ENCODE assay signal across 8 mouse cellular contexts in genomic region chr5:33935700-33936111, GRCm38 (mm10). TPM values are rescaled to one million over a fixed set of nuclear protein-coding genes. Genes with fewer than 3 reads are reported as not detected.
DNase-seq lines count a peak whose midpoint lies in the region; ATAC-seq and TF ChIP-seq lines count a peak whose summit lies in the region.

No protein-coding gene starts in this region.

- no peak for TF ChIP-seq CTCF in bone marrow, adult 2 months (IDR thresholded peaks at IDR 0.05; ENCODE audit: control insufficient read depth, insufficient read depth, low read length)
- TF ChIP-seq CTCF in liver, embryonic 14.5 days (IDR thresholded peaks at IDR 0.05; ENCODE audit: low read depth), result no peak
- TF ChIP-seq CTCF in stomach, postnatal 0 days (IDR thresholded peaks at IDR 0.05; ENCODE audit: low read depth), result no peak

- ATAC-seq in kidney, embryonic 15.5 days (replicated peaks; ENCODE audit: low FRiP score), result peak; percentile 75
- ATAC-seq in liver, embryonic 14.5 days (ENCODE audit: insufficient read depth), result peak; percentile 63; the same call in 1 of the 2 replicates
- peak; percentile 60; the same call in 1 of the 2 replicates for ATAC-seq in stomach, postnatal 0 days (ENCODE audit: low FRiP score, low TSS enrichment)
- no peak; the same call in 1 of the 2 replicates for ATAC-seq in erythroid progenitor cell, adult 5-6 weeks (replicated peaks; ENCODE audit: low FRiP score, poor library complexity, severe bottlenecking)

- H3K4me2 ChIP-seq in kidney, embryonic 15.5 days, result peak overlapping the region; percentile 74
- H3K4me2 ChIP-seq in liver, embryonic 14.5 days (ENCODE audit: low read depth), result peak overlapping the region; percentile 93
- H3K4me2 ChIP-seq in stomach, postnatal 0 days (replicated peaks; ENCODE audit: low read depth), result peak overlapping the region; percentile 56

- H3K9ac ChIP-seq in kidney, embryonic 15.5 days, result peak overlapping the region; percentile 85
- H3K9ac ChIP-seq in liver, embryonic 14.5 days (replicated peaks), result peak overlapping the region; percentile 86
- H3K9ac ChIP-seq in stomach, postnatal 0 days (ENCODE audit: low read length), result peak overlapping the region; percentile 93

- H3K4me3 ChIP-seq in kidney, embryonic 15.5 days (replicated peaks), result peak overlapping the region; percentile 96
- peak overlapping the region; percentile 95 for H3K4me3 ChIP-seq in bone marrow, adult 2 months (replicated peaks; ENCODE audit: control insufficient read depth, low read depth, low read length)
- H3K4me3 ChIP-seq in liver, embryonic 14.5 days (ENCODE audit: insufficient read depth in 1 of 2, low read depth in 2 of 2, low read length in 2 of 2), result peak overlapping the region; percentile 82 to 83
- H3K4me3 ChIP-seq in stomach, postnatal 0 days (ENCODE audit: low read depth, low read length), result peak overlapping the region; percentile 90

- peaks cover 41% of the 10 kb centered on the region for H3K36me3 ChIP-seq in kidney, embryonic 15.5 days
- H3K36me3 ChIP-seq in liver, embryonic 14.5 days (replicated peaks; ENCODE audit: control insufficient read depth, insufficient read depth, low read depth), result no peaks in the 10 kb centered on the region; the same call in 1 of the 2 replicates
- no peaks in the 10 kb centered on the region for H3K36me3 ChIP-seq in stomach, postnatal 0 days (ENCODE audit: control insufficient read depth, insufficient read depth, low read length)

- H3K27me3 ChIP-seq in kidney, embryonic 15.5 days, result no peaks in the 10 kb centered on the region
- no peaks in the 10 kb centered on the region for H3K27me3 ChIP-seq in liver, embryonic 14.5 days (ENCODE audit: control insufficient read depth, insufficient read depth, low read length)
- H3K27me3 ChIP-seq in stomach, postnatal 0 days (ENCODE audit: control insufficient read depth, insufficient read depth, low read length), result no peaks in the 10 kb centered on the region

- no peak for TF ChIP-seq POLR2A in bone marrow, adult 2 months (IDR thresholded peaks at IDR 0.05; ENCODE audit: borderline replicate concordance, control insufficient read depth, low read depth, low read length)

- H3K27ac ChIP-seq in kidney, embryonic 15.5 days, result peak overlapping the region; percentile 95
- H3K27ac ChIP-seq in bone marrow, adult 2 months (ENCODE audit: control insufficient read depth, insufficient read depth, low read depth, low read length, poor library complexity), result peak overlapping the region; percentile 95
- peak overlapping the region; percentile 76 for H3K27ac ChIP-seq in liver, embryonic 14.5 days
- peak overlapping the region; percentile 93 for H3K27ac ChIP-seq in stomach, postnatal 0 days (replicated peaks)

- no peak for DNase-seq in kidney, adult 9 months
- peak; percentile 30 for DNase-seq in forelimb bud, embryonic 11.5 days (ENCODE audit: low read depth, low spot score)
- no peak for DNase-seq in liver, embryonic 14.5 days (ENCODE audit: low read depth in 3 of 3, low spot score in 3 of 3)
- no peak for DNase-seq in stomach, postnatal 0 days (ENCODE audit: low spot score)
- DNase-seq in right cerebral cortex, postnatal 4 days, result no peak

- 2% methylated on average over 39 of the region's 39 CpGs for WGBS in kidney, embryonic 15.5 days
- WGBS in bone marrow, adult 2 months, result under 1% methylated on average over 39 of the region's 39 CpGs
- 1% methylated on average over 39 of the region's 39 CpGs for WGBS in liver, embryonic 14.5 days (ENCODE audit: insufficient replicate concordance)
- under 1% methylated on average over 39 of the region's 39 CpGs for WGBS in stomach, postnatal 0 days

- no peaks in the 10 kb centered on the region for H3K9me3 ChIP-seq in kidney, embryonic 15.5 days (replicated peaks)
- H3K9me3 ChIP-seq in liver, embryonic 14.5 days (ENCODE audit: control insufficient read depth, low read length), result no peaks in the 10 kb centered on the region; the same call in 1 of the 2 replicates
- no peaks in the 10 kb centered on the region for H3K9me3 ChIP-seq in stomach, postnatal 0 days (ENCODE audit: control insufficient read depth, low read length)

- peak; percentile 10; the same call in 1 of the 2 replicates for TF ChIP-seq EP300 in liver, embryonic 14.5 days (IDR thresholded peaks at IDR 0.05; ENCODE audit: low read depth)
- no peak for TF ChIP-seq EP300 in stomach, postnatal 0 days (optimal IDR thresholded peaks at IDR 0.05)

- H3K4me1 ChIP-seq in kidney, embryonic 15.5 days, result peaks cover 25% of the 10 kb centered on the region
- H3K4me1 ChIP-seq in bone marrow, adult 2 months (ENCODE audit: control insufficient read depth, insufficient read depth, low read length), result peaks cover 6% of the 10 kb centered on the region
- peaks cover 21 to 22% of the 10 kb centered on the region in 2 experiments for H3K4me1 ChIP-seq in liver, embryonic 14.5 days (replicated peaks; ENCODE audit: control insufficient read depth in 2 of 2, insufficient read depth in 2 of 2, low read length in 1 of 2)
- H3K4me1 ChIP-seq in stomach, postnatal 0 days (replicated peaks; ENCODE audit: control insufficient read depth, insufficient read depth), result 0 out of 2 replicates have a peak, but pooled peaks cover 4% of the 10 kb centered on the region

RNA-seq across cellular contexts. Expression of gene Nelfa, which starts 0.5 kb away (rescaled TPM):
- polyA plus RNA-seq in kidney, embryonic 15.5 days (2015; fragmentation: Nextera tagmentation; extraction: Ambion mirVana), result 62.3 and 64.1 TPM in 2 replicates
- 10.4 and 14.6 TPM in 2 replicates for polyA plus RNA-seq in bone marrow, adult 2 months (2011; ENCODE audit: insufficient read depth, insufficient read length, low replicate concordance, missing spikeins)
- polyA plus RNA-seq in liver, embryonic 14.5 days (2012; rRNA removed), result 20.2 and 22.6 TPM in 2 replicates
- polyA plus RNA-seq in liver, embryonic 14.5 days (2014; fragmentation: Nextera tagmentation; extraction: Ambion mirVana), result 21.3 and 24.1 TPM in 2 replicates
- polyA plus RNA-seq in stomach, postnatal 0 days (2015; fragmentation: Nextera tagmentation; extraction: Ambion mirVana), result 20.4 and 20.5 TPM in 2 replicates
- total RNA-seq in erythroid progenitor cell, adult 5-6 weeks (2015; ENCODE audit: low replicate concordance), result 12.3 and 28.1 TPM in 2 replicates
- total RNA-seq in erythroid progenitor cell, adult 5-6 weeks (2017; ENCODE audit: low replicate concordance), result 12.5 and 25.8 TPM in 2 replicates

RNA-seq across cellular contexts. Expression of gene Gm1673, which starts 47.5 kb away (rescaled TPM):
- polyA plus RNA-seq in kidney, embryonic 15.5 days (2015; fragmentation: Nextera tagmentation; extraction: Ambion mirVana), result 105 TPM in 2 replicates
- polyA plus RNA-seq in bone marrow, adult 2 months (2011; ENCODE audit: insufficient read depth, insufficient read length, low replicate concordance, missing spikeins), result 9.1 TPM in 1 of 2 replicates, not detected in the other
- 2.6 and 3.4 TPM in 2 replicates for polyA plus RNA-seq in liver, embryonic 14.5 days (2012; rRNA removed)
- polyA plus RNA-seq in liver, embryonic 14.5 days (2014; fragmentation: Nextera tagmentation; extraction: Ambion mirVana), result 1.7 and 2.7 TPM in 2 replicates
- 27.7 and 28.5 TPM in 2 replicates for polyA plus RNA-seq in stomach, postnatal 0 days (2015; fragmentation: Nextera tagmentation; extraction: Ambion mirVana)
- not detected in 2 replicates for total RNA-seq in erythroid progenitor cell, adult 5-6 weeks (2015; ENCODE audit: low replicate concordance)
- total RNA-seq in erythroid progenitor cell, adult 5-6 weeks (2017; ENCODE audit: low replicate concordance), result not detected in 2 replicates
